Mouse (Mus musculus) limb, embryonic 12.5 days (tissue): ENCODE data around the gene Exosc5. TPM values are rescaled to one million over a fixed set of nuclear protein-coding genes. Genes with fewer than 3 reads are reported as not detected.

Experiments used
- ATAC-seq: fragments of 200-750 bp; cut with Nextera tagmentation; 2 replicates; pipeline ENCODE4 v1.8.0; 2017; ENCODE audit warnings: low read depth, moderate TSS enrichment; ENCODE audit not compliant: insufficient number of reproducible peaks, insufficient read depth, low FRiP score, low TSS enrichment
- H3K27ac ChIP-seq: fragments of 300-500 bp; sonication (generic); 2 replicates; pipeline ENCODE4 v1.5.1; 2016; ENCODE audit warnings: mild to moderate bottlenecking, moderate library complexity
- H3K27me3 ChIP-seq: fragments of 300-500 bp; sonication (generic); 2 replicates; pipeline ENCODE4 v1.6.1; 2016; ENCODE audit warnings: mild to moderate bottlenecking, moderate library complexity
- H3K36me3 ChIP-seq: fragments of 300-500 bp; sonication (generic); 2 replicates; pipeline ENCODE4 v1.6.1; 2016; ENCODE audit warnings: mild to moderate bottlenecking, moderate library complexity
- H3K4me1 ChIP-seq: fragments of 300-500 bp; sonication (generic); replicated peaks from 2 replicates; pipeline ENCODE4 v1.6.1; 2016
- H3K4me2 ChIP-seq: fragments of 300-500 bp; sonication (generic); 2 replicates; pipeline ENCODE4 v1.6.1; 2016; ENCODE audit warnings: mild to moderate bottlenecking, moderate library complexity
- H3K4me3 ChIP-seq: fragments of 300-500 bp; sonication (generic); replicated peaks from 2 replicates; pipeline ENCODE4 v1.5.1; 2016; ENCODE audit warnings: mild to moderate bottlenecking
- H3K9ac ChIP-seq: fragments of 300-500 bp; sonication (generic); replicated peaks from 2 replicates; pipeline ENCODE4 v1.6.1; 2016; ENCODE audit warnings: mild to moderate bottlenecking, moderate library complexity
- H3K9me3 ChIP-seq: fragments of 300-500 bp; sonication (generic); 2 replicates; pipeline ENCODE4 v1.6.1; 2016; ENCODE audit warnings: mild to moderate bottlenecking, moderate library complexity
- WGBS: fragments of 180-500 bp; shearing (Covaris S2); methylation state at CpG from one replicate; pipeline ENCODE4 v1.1.7; 2016; 5-methylcytosine and 5-hydroxymethylcytosine counted together
- polyA plus RNA-seq: library from polyadenylated mRNA; unstranded; fragments of >200 nt; fragmentation: Nextera tagmentation; extraction: Ambion mirVana; gene quantifications from 2 replicates; pipeline ENCODE4 v1.2.1, GENCODE M21; 2016

Gene Exosc5
- 74.1 and 74.2 TPM in 2 replicates for polyA plus RNA-seq

DNA sequence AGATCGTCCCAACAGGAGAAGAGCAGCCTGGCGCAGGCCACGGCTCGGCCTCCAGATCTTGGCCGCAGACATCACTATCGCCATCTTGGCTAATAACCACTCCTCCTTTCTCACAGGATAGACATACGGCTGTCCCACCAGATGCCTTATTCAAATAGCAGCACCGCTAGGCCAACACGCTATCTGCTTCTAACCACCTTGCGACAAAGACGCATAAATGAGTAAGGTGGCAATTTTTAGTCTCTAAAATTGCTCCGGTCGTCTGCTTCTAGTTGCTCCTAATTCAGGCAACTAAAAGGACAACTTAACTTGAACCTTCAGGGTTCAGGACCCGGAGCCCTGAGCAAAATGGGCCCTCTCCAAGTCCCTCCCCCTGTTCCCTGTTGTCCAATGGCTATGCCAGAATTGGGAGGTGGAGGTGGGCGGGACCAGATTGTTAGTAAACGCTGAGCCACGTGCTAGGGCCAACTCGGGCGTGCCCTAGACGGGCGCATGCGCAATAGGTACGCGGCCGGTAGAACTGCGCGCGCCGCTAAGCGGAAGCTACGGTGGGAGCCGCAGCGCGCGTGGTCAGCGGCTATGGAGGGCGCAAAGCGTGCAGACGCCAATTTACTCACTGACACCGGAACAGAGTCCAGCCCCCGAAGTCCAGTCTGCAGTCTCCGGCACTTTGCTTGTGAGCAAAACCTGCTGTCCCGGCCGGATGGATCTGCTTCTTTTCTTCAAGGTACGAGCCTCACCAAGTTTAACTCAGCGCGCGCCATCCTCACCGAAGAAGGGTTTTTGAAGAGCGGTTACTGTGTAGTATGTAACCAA lies at the start of gene Exosc5, which contains the start of gene Bckdha:
Exosc5 (plus strand) TSS at position 508 of the 816 bp plus-strand sequence.
Bckdha (minus strand) TSS at position 325 of the 816 bp plus-strand sequence.
- WGBS: under 1% methylated on average over 50 of the region's 50 CpGs
- H3K9ac ChIP-seq: peak within 1 kb of the TSS; percentile 65
- H3K9me3 ChIP-seq: no peaks in the 10 kb centered on the region
- peak within 1 kb of the TSS; percentile 84 for H3K4me2 ChIP-seq
- H3K27ac ChIP-seq: peak within 1 kb of the TSS; percentile 70; the same call in 1 of the 2 replicates
- H3K4me1 ChIP-seq: peaks cover 25% of the 10 kb centered on the region
- peaks cover 20% of the 10 kb centered on the region for H3K36me3 ChIP-seq
- peak; percentile 98 for ATAC-seq
- H3K27me3 ChIP-seq: no peaks in the 10 kb centered on the region
- H3K4me3 ChIP-seq: peak within 1 kb of the TSS; percentile 69

- Histone ChIP-seq H3K9me3 (peaks cover 4% of the 10 kb centered on the region; the same call in 1 of the 2 replicates), H3K4me3 (no peak overlapping the region), H3K4me2 (no peak overlapping the region), H3K36me3 (no peaks in the 10 kb centered on the region), H3K27me3 (no peaks in the 10 kb centered on the region), H3K27ac (no peak overlapping the region), H3K4me1 (no peaks in the 10 kb centered on the region), H3K9ac (no peak overlapping the region)
- no peak for ATAC-seq
- 45% methylated on average over 6 of the region's 6 CpGs for WGBS
Observed at GRCm38 (mm10) chr7:25610056-25610455, 48.9 kb upstream of the Exosc5 start.

GRCm38 (mm10) chr7:25611501-25611900 lies 47.5 kb upstream of the Exosc5 start:
- H3K4me2 ChIP-seq: no peak overlapping the region
- H3K9ac ChIP-seq: no peak overlapping the region
- H3K4me3 ChIP-seq: no peak overlapping the region
- no peak for ATAC-seq
- no peaks in the 10 kb centered on the region for H3K36me3 ChIP-seq
- 61% methylated on average over 7 of the region's 7 CpGs for WGBS
- H3K4me1 ChIP-seq: no peaks in the 10 kb centered on the region
- H3K9me3 ChIP-seq: peaks cover 4% of the 10 kb centered on the region; the same call in 1 of the 2 replicates
- H3K27ac ChIP-seq: no peak overlapping the region
- no peaks in the 10 kb centered on the region for H3K27me3 ChIP-seq

GRCm38 (mm10) chr7:25614086-25614485 lies 44.9 kb upstream of the Exosc5 start:
- H3K27me3 ChIP-seq: no peaks in the 10 kb centered on the region
- no peak for ATAC-seq
- no peak overlapping the region for H3K4me3 ChIP-seq
- H3K36me3 ChIP-seq: no peaks in the 10 kb centered on the region
- no peak overlapping the region for H3K4me2 ChIP-seq
- WGBS: 87% methylated on average over 5 of the region's 5 CpGs
- H3K27ac ChIP-seq: no peak overlapping the region
- no peaks in the 10 kb centered on the region for H3K4me1 ChIP-seq
- H3K9me3 ChIP-seq: no peaks in the 10 kb centered on the region
- no peak overlapping the region for H3K9ac ChIP-seq

DNA sequence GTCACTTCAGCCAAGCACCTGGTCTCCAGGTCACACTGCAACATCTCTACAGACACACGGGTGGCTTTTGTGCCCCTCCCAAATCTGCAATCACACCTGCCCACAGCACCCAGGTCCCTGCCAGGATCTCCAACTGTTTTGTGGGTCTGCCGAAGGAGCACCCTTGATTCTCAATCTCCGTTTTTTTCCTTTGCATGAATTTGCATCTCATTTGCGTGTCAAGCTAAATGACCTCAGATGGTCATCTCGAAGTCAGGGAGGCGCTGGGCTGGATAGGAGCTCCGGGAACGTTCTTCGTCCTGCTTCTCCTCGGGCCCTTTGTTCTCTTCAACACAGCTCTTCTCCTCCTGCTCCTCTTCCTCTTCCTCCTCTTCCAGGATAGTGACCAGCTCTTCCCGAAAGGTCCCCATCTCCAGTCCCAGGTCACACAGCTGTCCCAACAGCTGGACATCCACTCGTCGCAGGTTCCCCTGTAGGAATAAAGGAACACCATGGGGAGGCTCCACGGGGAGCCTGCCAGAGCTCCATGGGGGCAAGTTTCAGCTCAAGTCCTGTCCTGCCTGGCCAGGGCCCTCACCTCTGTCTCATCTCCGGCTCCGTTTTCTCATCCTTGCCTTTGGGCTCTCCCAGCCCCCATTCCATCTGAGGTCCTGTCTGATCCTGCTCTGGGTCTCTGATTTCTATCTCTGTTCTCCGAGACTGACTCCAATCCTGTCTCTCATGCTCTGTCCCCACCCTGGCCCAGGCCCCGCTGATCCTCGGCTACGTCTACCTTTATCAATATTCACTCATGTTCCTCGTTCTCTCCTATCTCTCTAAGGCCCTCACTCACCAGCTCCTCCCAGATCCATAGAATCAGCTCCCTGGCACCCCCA lies 43.9 kb upstream of the Exosc5 start:
- no peak overlapping the region for H3K4me2 ChIP-seq
- no peak overlapping the region for H3K9ac ChIP-seq
- H3K9me3 ChIP-seq: no peaks in the 10 kb centered on the region
- no peaks in the 10 kb centered on the region for H3K36me3 ChIP-seq
- no peaks in the 10 kb centered on the region for H3K27me3 ChIP-seq
- 72% methylated on average over 21 of the region's 21 CpGs for WGBS
- no peak overlapping the region for H3K27ac ChIP-seq
- ATAC-seq: no peak
- H3K4me3 ChIP-seq: no peak overlapping the region
- H3K4me1 ChIP-seq: peaks cover 5% of the 10 kb centered on the region; the same call in 1 of the 2 replicates

GRCm38 (mm10) chr7:25615706-25616011 lies 43.3 kb upstream of the Exosc5 start, which contains the start of gene Erich4:
Erich4 (minus strand) TSS chr7:25615892.
- 80% methylated on average over 5 of the region's 5 CpGs for WGBS
- no peaks in the 10 kb centered on the region for H3K9me3 ChIP-seq

DNA sequence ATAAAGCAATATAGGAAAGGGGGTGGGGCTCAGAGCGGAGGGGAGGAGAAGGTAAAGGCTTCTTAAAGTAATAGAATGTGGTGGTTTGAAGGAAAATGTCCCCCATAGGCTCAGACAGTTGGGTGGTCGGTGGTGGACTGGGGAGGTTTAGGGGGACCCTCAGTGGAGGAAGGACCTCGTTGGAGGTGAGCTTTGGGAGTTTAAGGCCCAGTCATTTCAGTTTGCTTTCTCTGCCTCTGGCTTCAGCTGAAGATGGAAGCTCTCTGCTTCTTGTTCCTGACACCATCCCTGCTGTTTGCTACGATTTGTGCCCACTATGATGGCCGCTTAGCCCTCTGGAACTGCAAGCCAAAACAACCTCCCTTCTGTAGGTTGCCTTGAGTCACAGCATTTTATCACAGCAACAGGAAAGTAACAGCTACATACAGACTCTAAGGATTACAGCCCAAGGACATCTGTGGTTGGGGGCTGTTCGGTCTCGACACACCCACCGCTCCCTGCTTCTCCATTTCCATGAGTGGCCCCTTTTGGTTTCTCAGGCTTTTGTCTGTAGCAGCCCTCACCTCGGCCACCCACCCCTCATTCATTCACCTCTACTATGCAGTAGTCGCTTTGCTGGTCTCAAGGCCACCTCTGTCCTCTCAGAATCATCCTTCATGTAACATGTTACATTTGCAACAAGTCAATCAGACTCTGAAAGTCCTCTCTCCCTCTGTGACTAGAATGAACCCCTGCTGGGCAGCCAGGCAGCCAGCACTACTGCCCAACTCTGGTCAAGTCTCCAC lies 41.4 kb upstream of the Exosc5 start:
- Histone ChIP-seq H3K4me3 (no peak overlapping the region), H3K36me3 (peaks cover 17% of the 10 kb centered on the region; the same call in 1 of the 2 replicates), H3K27ac (no peak overlapping the region), H3K9me3 (no peaks in the 10 kb centered on the region), H3K4me2 (no peak overlapping the region), H3K27me3 (no peaks in the 10 kb centered on the region), H3K4me1 (peaks cover 7% of the 10 kb centered on the region; the same call in 1 of the 2 replicates), H3K9ac (no peak overlapping the region)
- WGBS: 81% methylated on average over 10 of the region's 10 CpGs
- no peak for ATAC-seq

More at GRCm38 (mm10) chr7:25615706-25616011, 43.3 kb upstream of the Exosc5 start, which contains the start of gene Erich4:
- Histone ChIP-seq H3K4me2 (no peak within 1 kb of the TSS), H3K4me1 (peaks cover 7% of the 10 kb centered on the region; the same call in 1 of the 2 replicates), H3K4me3 (no peak within 1 kb of the TSS), H3K27me3 (no peaks in the 10 kb centered on the region), H3K9ac (no peak within 1 kb of the TSS), H3K27ac (no peak within 1 kb of the TSS), H3K36me3 (no peaks in the 10 kb centered on the region)
- ATAC-seq: no peak

- 2% methylated on average over 53 of the region's 53 CpGs for WGBS
Observed at GRCm38 (mm10) chr7:25618865-25619721, 39.9 kb upstream of the Exosc5 start, which contains the start of gene Dmac2. Dmac2 (plus strand) TSS chr7:25619414.

DNA sequence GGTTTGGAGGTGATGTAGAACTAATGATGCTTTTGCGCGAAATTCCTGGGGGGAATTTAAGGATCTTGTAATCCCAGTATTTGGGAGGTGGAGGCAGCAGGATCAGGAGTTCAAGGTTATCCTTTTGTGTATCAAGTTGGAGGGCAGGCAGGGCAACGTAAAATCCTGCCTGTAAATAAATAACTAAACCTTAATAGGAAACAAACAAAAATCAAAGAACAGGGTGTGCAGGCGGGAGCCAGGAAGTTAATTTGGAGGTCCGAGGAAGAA lies 39.3 kb upstream of the Exosc5 start:
- H3K4me1 ChIP-seq: peaks cover 7% of the 10 kb centered on the region; the same call in 1 of the 2 replicates
- H3K9me3 ChIP-seq: no peaks in the 10 kb centered on the region
- H3K4me3 ChIP-seq: peak overlapping the region; percentile 65
- peak overlapping the region; percentile 56 for H3K9ac ChIP-seq
- H3K4me2 ChIP-seq: peak overlapping the region; percentile 63
- H3K27me3 ChIP-seq: no peaks in the 10 kb centered on the region
- 16% methylated on average over 5 of the region's 5 CpGs for WGBS
- H3K27ac ChIP-seq: no peak overlapping the region
- no peak for ATAC-seq
- H3K36me3 ChIP-seq: peaks cover 38% of the 10 kb centered on the region; the same call in 1 of the 2 replicates

More at GRCm38 (mm10) chr7:25618865-25619721, 39.9 kb upstream of the Exosc5 start, which contains the start of gene Dmac2:
- Histone ChIP-seq H3K9me3 (no peaks in the 10 kb centered on the region), H3K27ac (no peak within 1 kb of the TSS), H3K4me3 (peak within 1 kb of the TSS; percentile 65), H3K4me1 (peaks cover 7% of the 10 kb centered on the region; the same call in 1 of the 2 replicates), H3K9ac (peak within 1 kb of the TSS; percentile 56), H3K36me3 (peaks cover 33% of the 10 kb centered on the region; the same call in 1 of the 2 replicates), H3K27me3 (no peaks in the 10 kb centered on the region), H3K4me2 (peak within 1 kb of the TSS; percentile 63)
- peak; percentile 79 for ATAC-seq

GRCm38 (mm10) chr7:25620101-25620500 lies 38.9 kb upstream of the Exosc5 start:
- no peaks in the 10 kb centered on the region for H3K9me3 ChIP-seq
- no peak overlapping the region for H3K27ac ChIP-seq
- H3K9ac ChIP-seq: no peak overlapping the region
- peaks cover 43% of the 10 kb centered on the region for H3K36me3 ChIP-seq
- 92% methylated on average over 5 of the region's 5 CpGs for WGBS
- H3K4me2 ChIP-seq: peak overlapping the region; percentile 63
- H3K4me1 ChIP-seq: peaks cover 7% of the 10 kb centered on the region; the same call in 1 of the 2 replicates
- H3K4me3 ChIP-seq: peak overlapping the region; percentile 65
- H3K27me3 ChIP-seq: no peaks in the 10 kb centered on the region
- no peak for ATAC-seq
